Mouse (Mus musculus) hindbrain, embryonic 10.5 days (tissue): ENCODE data around the gene Gucd1. TPM values are rescaled to one million over a fixed set of nuclear protein-coding genes. Genes with fewer than 3 reads are reported as not detected.
"Not testable (repeated sequence)": the region's sequence is repeated elsewhere in the genome, so short reads cannot be mapped to it uniquely, and the experiment has no call there.

ENCODE experiments used
- DNase-seq: peaks from one replicate; pipeline ENCODE4 v3.0.0-alpha.2; 2017; ENCODE audit warnings: low spot score
- H3K27ac ChIP-seq: fragments of 300-500 bp; sonication (generic); 2 replicates; pipeline ENCODE4 v1.5.1; 2016; ENCODE audit warnings: mild to moderate bottlenecking, moderate library complexity
- H3K27me3 ChIP-seq: fragments of 300-500 bp; sonication (generic); 2 replicates; pipeline ENCODE4 v1.6.1; 2016; ENCODE audit warnings: mild to moderate bottlenecking; ENCODE audit not compliant: poor library complexity, insufficient read depth, severe bottlenecking
- H3K36me3 ChIP-seq: fragments of 300-500 bp; sonication (generic); 2 replicates; pipeline ENCODE4 v1.6.1; 2016; ENCODE audit warnings: mild to moderate bottlenecking, moderate library complexity
- H3K4me1 ChIP-seq: fragments of 300-500 bp; sonication (generic); replicated peaks from 2 replicates; pipeline ENCODE4 v1.6.1; 2016; ENCODE audit warnings: mild to moderate bottlenecking
- H3K4me3 ChIP-seq: fragments of 300-500 bp; sonication (generic); 2 replicates; pipeline ENCODE4 v1.5.1; 2016; ENCODE audit warnings: mild to moderate bottlenecking, moderate library complexity
- H3K9me3 ChIP-seq: fragments of 300-500 bp; sonication (generic); 2 replicates; pipeline ENCODE4 v1.6.1; 2016; ENCODE audit warnings: mild to moderate bottlenecking, moderate library complexity
- WGBS: fragments of 180-500 bp; shearing (Covaris S2); methylation state at CpG from one replicate; pipeline ENCODE4 v1.1.7; 2016; 5-methylcytosine and 5-hydroxymethylcytosine counted together
- polyA plus RNA-seq: library from polyadenylated mRNA; unstranded; fragments of >200 nt; fragmentation: Nextera tagmentation; extraction: Ambion mirVana; gene quantifications from 2 replicates; pipeline ENCODE4 v1.2.1, GENCODE M21; 2016

The Gucd1 gene
- polyA plus RNA-seq, 1 experiment from 2014 or later, result 32.5 TPM

- not testable (repeated sequence) for DNase-seq, H3K4me3 ChIP-seq, H3K27me3 ChIP-seq, H3K9me3 ChIP-seq, H3K36me3 ChIP-seq
- 26% methylated on average over 5 of the region's 6 CpGs for WGBS
- Histone ChIP-seq H3K27ac (0 out of 2 replicates have a peak overlapping the region, but pooled peaks have one; percentile 29), H3K4me1 (peaks cover 10% of the 10 kb centered on the region)
Measured at GRCm38 (mm10) chr10:75475139-75475850, 42.5 kb downstream of the Gucd1 start.

GRCm38 (mm10) chr10:75474571-75474970, 43.2 kb downstream of the Gucd1 start:
- H3K4me3 ChIP-seq, result no peak overlapping the region
- DNase-seq, result no peak
- H3K27ac ChIP-seq, result 0 out of 2 replicates have a peak overlapping the region, but pooled peaks have one; percentile 29
- H3K9me3 ChIP-seq, result no peaks in the 10 kb centered on the region
- H3K4me1 ChIP-seq, result peaks cover 10% of the 10 kb centered on the region
- H3K27me3 ChIP-seq, result no peaks in the 10 kb centered on the region
- H3K36me3 ChIP-seq, result no peaks in the 10 kb centered on the region
- WGBS, result 30% methylated on average over 5 of the region's 5 CpGs

- Histone ChIP-seq H3K27me3 (no peaks in the 10 kb centered on the region), H3K4me1 (peaks cover 10% of the 10 kb centered on the region), H3K9me3 (no peaks in the 10 kb centered on the region), H3K27ac (no peak overlapping the region), H3K36me3 (no peaks in the 10 kb centered on the region), H3K4me3 (no peak overlapping the region)
- WGBS, result 76% methylated on average over 8 of the region's 8 CpGs
- no peak for DNase-seq
Measured at GRCm38 (mm10) chr10:75473411-75473810, 44.4 kb downstream of the Gucd1 start.

GRCm38 (mm10) chr10:75465781-75466550, 51.8 kb downstream of the Gucd1 start:
- Histone ChIP-seq H3K4me3 (no peak overlapping the region), H3K27me3 (no peaks in the 10 kb centered on the region), H3K36me3 (no peaks in the 10 kb centered on the region), H3K9me3 (no peaks in the 10 kb centered on the region), H3K4me1 (peaks cover 8% of the 10 kb centered on the region; the same call in 1 of the 2 replicates), H3K27ac (no peak overlapping the region)
- DNase-seq, result no peak
- WGBS, result 70% methylated on average over 6 of the region's 6 CpGs

GRCm38 (mm10) chr10:75462728-75463127, 55.0 kb downstream of the Gucd1 start:
- Histone ChIP-seq H3K27me3 (no peaks in the 10 kb centered on the region), H3K27ac (no peak overlapping the region), H3K4me3 (no peak overlapping the region), H3K4me1 (peaks cover 8% of the 10 kb centered on the region; the same call in 1 of the 2 replicates), H3K36me3 (no peaks in the 10 kb centered on the region), H3K9me3 (no peaks in the 10 kb centered on the region)
- DNase-seq, result no peak
- 86% methylated on average over 3 of the region's 3 CpGs for WGBS

GRCm38 (mm10) chr10:75458329-75458728, 59.4 kb downstream of the Gucd1 start:
- Histone ChIP-seq H3K27me3 (no peaks in the 10 kb centered on the region), H3K4me3 (no peak overlapping the region), H3K4me1 (no peaks in the 10 kb centered on the region), H3K9me3 (no peaks in the 10 kb centered on the region), H3K36me3 (no peaks in the 10 kb centered on the region), H3K27ac (no peak overlapping the region)
- 91% methylated on average over 4 of the region's 4 CpGs for WGBS
- no peak for DNase-seq

- H3K4me1 ChIP-seq, result no peaks in the 10 kb centered on the region
- H3K36me3 ChIP-seq, result no peaks in the 10 kb centered on the region
- H3K9me3 ChIP-seq, result no peaks in the 10 kb centered on the region
- H3K27me3 ChIP-seq, result no peaks in the 10 kb centered on the region
- H3K27ac ChIP-seq, result no peak overlapping the region
- WGBS, result 87% methylated on average over 1 of the region's 1 CpGs
- H3K4me3 ChIP-seq, result no peak overlapping the region
- no peak for DNase-seq
Measured at GRCm38 (mm10) chr10:75457852-75458251, 59.9 kb downstream of the Gucd1 start.

- not testable (repeated sequence) for H3K4me1 ChIP-seq, DNase-seq, H3K9me3 ChIP-seq, H3K4me3 ChIP-seq, H3K27me3 ChIP-seq, H3K36me3 ChIP-seq, H3K27ac ChIP-seq
- WGBS, result 91% methylated on average over 15 of the region's 18 CpGs
Measured at GRCm38 (mm10) chr10:75456061-75456831, 61.5 kb downstream of the Gucd1 start.

GRCm38 (mm10) chr10:75451036-75451786, 66.6 kb downstream of the Gucd1 start:
- no peaks in the 10 kb centered on the region for H3K36me3 ChIP-seq
- H3K4me1 ChIP-seq, result peaks cover 14% of the 10 kb centered on the region; the same call in 1 of the 2 replicates
- no peaks in the 10 kb centered on the region for H3K9me3 ChIP-seq
- peak overlapping the region; percentile 9; the same call in 1 of the 2 replicates for H3K27ac ChIP-seq
- H3K4me3 ChIP-seq, result no peak overlapping the region
- WGBS, result 61% methylated on average over 10 of the region's 10 CpGs
- peak; percentile 46 for DNase-seq
- H3K27me3 ChIP-seq, result no peaks in the 10 kb centered on the region

- Histone ChIP-seq H3K4me1 (peaks cover 18% of the 10 kb centered on the region), H3K4me3 (no peak overlapping the region), H3K27me3 (no peaks in the 10 kb centered on the region), H3K9me3 (no peaks in the 10 kb centered on the region), H3K36me3 (no peaks in the 10 kb centered on the region), H3K27ac (no peak overlapping the region)
- no peak for DNase-seq
- WGBS, result 90% methylated on average over 8 of the region's 8 CpGs
Measured at GRCm38 (mm10) chr10:75450331-75450730, 67.4 kb downstream of the Gucd1 start.

- peaks cover 32% of the 10 kb centered on the region for H3K4me1 ChIP-seq
- no peak for DNase-seq
- H3K9me3 ChIP-seq, result no peaks in the 10 kb centered on the region
- H3K36me3 ChIP-seq, result no peaks in the 10 kb centered on the region
- WGBS, result 71% methylated on average over 6 of the region's 6 CpGs
- no peak overlapping the region for H3K4me3 ChIP-seq
- no peak overlapping the region for H3K27ac ChIP-seq
- H3K27me3 ChIP-seq, result no peaks in the 10 kb centered on the region
Measured at GRCm38 (mm10) chr10:75448806-75449420, 68.9 kb downstream of the Gucd1 start.

GRCm38 (mm10) chr10:75447489-75447888, 70.3 kb downstream of the Gucd1 start:
- H3K27me3 ChIP-seq, result no peaks in the 10 kb centered on the region
- H3K27ac ChIP-seq, result no peak overlapping the region
- no peaks in the 10 kb centered on the region for H3K36me3 ChIP-seq
- no peak overlapping the region for H3K4me3 ChIP-seq
- WGBS, result 90% methylated on average over 11 of the region's 11 CpGs
- peaks cover 37% of the 10 kb centered on the region for H3K4me1 ChIP-seq
- no peak for DNase-seq
- no peaks in the 10 kb centered on the region for H3K9me3 ChIP-seq
